Mouse (Mus musculus): ENCODE results near the gene Ubxn2a. TPM values are rescaled to one million over a fixed set of nuclear protein-coding genes. Genes with fewer than 3 reads are reported as not detected.

Gene Ubxn2a
- total RNA-seq, 4 experiments from 2014 or later = 51.3 to 64.0 (median 57.8) TPM

DNA sequence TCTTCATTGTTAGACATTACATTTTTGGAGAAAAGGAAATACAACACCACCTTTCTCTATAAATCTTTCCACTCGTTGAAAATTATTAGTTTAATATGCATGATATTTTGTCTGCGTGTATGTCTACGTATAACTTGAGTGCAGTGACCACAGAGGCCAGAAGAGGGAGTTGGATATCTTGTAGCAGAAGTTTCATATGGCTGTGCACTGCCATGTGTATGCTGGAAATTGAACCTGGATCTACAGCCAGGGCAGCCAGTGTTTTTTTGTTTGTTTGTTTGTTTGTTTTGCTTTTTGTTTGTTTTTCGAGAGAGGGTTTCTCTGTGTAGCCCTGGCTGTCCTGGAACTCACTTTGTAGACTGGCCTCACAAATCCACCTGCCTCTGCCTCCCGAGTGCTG lies 28.5 kb downstream of the Ubxn2a start:
- no peak for DNase-seq (ENCODE audit: low spot score in 2 of 2)

DNA sequence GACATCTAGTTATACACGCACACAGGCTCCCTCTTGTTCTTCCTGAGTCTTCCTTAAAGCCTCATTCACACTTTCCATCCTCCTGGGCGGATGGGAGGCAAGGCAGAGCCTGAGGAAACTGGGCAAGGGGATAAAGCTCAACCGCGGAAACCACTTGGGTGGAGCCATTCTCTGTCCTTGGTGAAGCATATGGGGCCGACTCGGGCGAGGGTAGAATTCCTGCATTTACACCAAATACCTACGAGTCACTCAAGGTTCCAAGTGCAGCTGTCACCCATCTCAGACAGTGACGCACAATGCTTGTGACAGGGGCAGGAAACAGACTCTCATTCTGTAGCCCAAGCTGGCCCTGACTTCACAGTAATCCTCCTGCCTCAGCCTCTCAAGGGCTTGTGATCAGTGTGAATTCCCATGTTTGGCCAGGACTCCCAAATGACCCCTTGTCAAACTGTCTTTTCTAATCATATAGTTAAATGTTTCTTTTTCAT lies 29.2 kb downstream of the Ubxn2a start:
- DNase-seq (ENCODE audit: low spot score in 2 of 2) = no peak

DNA sequence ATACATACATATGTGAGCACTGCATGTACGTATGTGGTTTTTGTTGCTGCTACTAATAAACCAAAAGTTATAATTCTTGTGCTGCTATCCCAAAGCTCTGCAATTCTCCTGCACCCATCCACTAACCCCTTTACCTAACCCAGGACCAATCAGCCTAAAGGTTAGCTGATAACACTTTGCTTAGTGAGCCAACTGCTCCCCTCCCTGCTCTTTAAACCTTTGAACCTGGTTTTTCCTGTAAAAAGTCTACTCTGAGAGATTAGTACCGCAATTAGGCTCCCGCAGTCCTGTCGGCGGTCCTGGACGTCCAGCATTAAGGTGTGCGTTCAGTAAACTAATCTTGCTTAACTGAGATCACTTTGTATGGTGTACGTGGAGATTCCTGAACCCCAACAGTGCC lies 31.9 kb downstream of the Ubxn2a start:
- DNase-seq (ENCODE audit: low spot score in 2 of 2) = no peak

DNA sequence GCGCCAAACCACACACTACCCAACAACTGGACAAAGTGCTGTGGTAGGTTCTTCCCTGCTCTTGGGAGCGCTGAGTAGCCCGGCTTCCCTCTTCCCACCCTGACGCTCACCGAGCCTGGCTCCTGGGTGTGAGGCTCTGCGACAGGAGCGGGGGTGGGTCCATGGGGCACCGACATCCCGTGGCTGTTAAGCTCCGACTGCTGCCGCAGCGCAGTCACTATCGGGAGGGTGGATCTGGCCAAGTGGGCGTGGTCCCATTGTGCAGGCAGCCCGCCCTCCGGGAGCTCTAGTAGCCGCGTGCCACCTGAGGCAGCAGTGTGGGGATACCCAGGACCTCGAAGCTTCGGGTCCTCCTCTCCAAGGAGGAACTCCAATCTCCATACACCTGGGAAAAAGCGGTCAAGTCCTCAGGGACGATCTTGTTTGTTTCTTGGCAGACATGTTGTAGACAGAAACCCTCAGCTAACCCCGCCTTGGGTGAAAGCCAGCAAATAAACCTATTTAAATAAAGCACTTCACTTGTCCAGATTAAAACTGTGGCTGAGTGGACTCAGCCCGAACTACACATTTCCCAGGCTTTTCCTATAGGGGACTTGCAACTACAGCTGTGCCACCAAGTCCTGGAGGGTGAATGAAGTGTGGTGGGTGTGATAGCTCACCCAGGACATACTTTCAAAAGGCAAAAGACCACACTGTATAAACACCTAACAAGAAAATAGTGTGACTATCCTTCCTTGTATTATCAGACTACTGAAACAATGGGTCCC lies 33.2 kb downstream of the Ubxn2a start, which contains the start of gene Mfsd2b:
Gene Mfsd2b, minus strand, starts transcription at position 199 of the 767 bp plus-strand sequence.
- DNase-seq (ENCODE audit: low spot score in 2 of 2) = peak in 1 of 2 experiments; percentile 18

DNA sequence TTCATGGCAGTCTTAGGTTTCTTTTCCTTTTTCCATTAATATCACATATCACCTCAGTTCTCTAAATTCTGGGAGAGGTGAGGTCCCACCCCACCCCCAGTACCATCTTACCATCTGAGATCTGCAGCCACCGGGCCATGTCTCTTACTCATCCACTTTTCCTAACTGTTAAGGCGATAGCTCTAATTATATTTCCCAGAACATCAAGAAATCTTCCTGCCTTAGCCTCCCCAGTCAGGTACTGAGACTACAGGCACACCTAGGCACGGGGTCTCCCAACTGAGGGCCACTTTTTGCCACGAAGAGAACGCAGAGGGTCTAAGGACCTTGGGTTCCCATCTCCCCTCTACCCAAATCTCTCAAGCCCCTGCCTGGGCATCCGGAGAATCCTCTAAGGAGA lies 34.0 kb downstream of the Ubxn2a start:
- DNase-seq (ENCODE audit: low spot score in 2 of 2) = no peak

DNA sequence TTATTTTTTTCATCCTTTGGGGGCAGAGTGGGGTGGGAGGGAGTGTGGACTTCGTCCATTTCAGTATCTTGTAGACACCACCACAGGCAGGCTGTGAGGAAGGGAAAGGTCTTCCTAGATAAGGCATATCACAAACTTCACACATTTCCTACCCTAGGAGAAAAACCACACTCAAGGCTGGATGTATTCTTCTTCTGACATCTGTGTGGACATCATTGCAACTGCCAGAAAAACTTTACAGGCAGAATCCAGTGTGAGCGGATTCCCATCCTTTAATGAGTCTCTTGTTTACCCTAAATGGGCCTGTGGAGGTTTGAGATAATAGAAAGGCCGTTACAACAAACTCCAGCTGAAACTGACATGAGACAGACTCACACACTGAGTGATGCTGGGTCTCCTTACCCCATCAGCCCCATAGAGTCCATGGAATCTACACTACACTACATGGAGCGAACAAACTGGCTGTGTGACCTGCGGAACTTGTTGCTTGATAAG lies 34.5 kb downstream of the Ubxn2a start:
- no peak for DNase-seq (ENCODE audit: low spot score in 2 of 2)

DNA sequence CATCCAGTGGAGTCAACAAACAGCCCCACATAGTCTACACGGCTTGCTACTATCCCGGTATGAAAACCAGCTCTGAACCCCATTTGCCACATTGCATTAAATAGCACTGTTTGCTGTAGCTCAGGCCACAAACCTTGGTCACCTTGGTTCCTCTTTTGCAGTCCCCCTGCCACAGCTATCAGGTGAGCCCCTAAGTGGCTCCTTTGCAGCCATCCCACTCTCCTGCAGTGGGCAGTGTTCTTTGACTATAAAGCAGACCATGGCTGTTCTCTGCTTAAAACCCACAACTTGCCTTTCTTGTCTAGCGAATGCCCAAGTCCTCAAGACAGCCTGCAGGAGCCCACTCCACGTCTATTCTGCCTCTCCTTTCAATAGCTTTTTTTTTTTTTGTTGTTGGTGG lies 35.2 kb downstream of the Ubxn2a start:
- DNase-seq (ENCODE audit: low spot score in 2 of 2) = no peak

DNA sequence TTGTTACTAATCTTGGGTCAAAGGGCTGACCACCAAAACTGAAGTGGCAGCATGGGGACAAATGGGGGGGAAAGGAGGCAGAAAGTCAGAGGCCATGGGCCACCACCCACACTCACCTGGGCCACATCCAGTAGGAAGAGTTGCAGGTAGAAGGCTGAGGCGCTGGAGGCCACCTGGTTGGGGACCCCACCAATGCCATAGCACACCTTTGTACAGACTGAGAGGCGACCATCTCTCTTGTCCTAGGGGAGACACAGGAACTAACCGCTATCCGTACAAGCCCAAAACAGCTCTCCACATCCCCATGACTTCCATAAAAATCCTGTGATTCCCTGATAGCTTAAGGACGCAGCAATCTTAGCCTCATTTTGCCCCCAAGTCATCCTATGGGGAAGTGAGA lies 36.2 kb downstream of the Ubxn2a start:
- no peak for DNase-seq (ENCODE audit: low spot score in 2 of 2)

DNA sequence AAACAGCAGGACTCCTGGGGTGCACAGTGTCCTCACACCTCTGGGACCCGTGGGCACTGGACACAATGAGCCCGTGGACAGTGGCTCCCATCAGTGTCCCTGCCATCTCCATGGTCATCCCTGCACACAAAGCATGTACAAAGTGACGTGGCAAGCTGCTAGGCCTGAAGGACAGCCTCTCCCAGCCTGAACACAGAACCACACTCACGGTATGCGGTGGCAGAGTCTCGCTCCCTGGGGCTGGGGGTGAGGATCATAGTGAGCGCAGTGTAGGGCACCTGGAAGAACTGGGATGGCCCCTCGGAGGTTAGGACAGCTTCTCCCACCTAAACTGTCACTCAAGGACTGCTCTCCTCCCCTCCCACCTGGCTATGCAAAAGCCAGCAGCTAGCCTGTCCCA lies 38.6 kb downstream of the Ubxn2a start:
- DNase-seq (ENCODE audit: low spot score in 2 of 2) = no peak

DNA sequence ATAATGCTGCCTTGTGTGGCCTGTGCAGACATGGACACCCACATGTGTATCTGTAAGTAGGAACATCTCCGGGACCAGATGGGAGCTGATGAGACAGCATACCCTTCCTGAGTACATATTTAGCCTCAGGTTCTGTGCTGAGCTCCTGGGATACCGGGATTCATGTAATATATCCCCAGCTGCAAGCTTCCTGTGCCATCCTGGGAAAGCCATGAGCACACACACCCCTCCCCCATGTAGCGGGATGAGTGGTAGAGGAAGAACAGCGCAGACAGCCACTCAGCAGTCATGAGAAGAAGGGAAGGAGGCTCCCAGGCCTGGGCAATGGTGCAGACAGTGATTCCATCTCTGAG lies 43.2 kb downstream of the Ubxn2a start:
- peak in 1 of 2 experiments; percentile 56 for DNase-seq (ENCODE audit: low spot score in 2 of 2)

DNA sequence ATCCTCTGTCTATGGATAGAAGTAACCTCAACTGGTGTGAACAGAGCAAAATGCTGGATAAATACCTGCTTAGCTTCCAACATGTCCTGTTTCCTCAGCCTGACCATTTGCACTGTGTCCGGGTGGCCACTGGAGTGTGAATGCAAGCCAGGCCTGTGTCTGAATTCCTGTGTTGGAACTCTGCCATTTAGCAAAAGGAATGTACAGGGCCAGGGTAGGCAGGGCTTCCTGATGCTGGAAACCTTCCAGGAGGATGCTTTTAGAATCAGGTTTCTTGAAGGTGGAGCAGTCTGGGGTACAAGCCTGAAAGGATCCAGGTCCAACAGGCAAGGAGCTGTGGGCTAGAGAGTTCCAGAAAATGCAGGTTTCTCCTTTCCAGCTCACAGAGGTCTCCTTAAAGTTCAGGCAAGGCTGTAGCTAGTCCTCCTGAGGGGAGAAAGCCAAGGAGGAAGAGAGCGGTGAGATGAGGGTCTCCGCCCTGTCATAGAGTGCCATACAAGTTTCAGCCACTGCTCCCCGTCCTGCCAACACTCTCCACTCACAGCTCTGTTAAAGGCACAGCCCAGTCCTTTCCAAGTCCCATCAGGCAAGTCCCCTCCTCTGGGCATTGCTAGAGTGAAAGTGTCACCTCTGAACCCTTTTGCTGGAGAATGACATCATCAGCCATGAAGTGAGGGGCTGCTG lies 43.7 kb downstream of the Ubxn2a start:
- no peak for DNase-seq (ENCODE audit: low spot score in 2 of 2)

DNA sequence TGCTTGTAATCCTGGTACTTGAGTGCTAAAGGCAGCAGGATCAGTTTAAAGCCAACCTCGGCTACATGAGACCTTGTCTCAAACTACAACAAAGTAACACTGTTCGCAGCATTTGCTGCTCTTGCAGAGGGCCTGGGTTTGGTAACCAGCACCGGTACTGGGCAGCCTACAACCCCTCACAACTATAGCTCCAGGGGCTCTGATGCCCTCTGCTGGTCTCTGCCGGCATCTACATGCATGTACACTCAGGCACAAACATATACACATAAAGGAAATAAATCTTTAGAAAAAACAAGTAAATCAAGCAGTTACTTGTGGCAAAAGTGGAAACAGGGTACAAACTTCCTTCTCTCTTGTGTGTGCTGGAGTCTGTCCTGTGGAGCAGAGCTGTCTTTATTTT lies 44.8 kb downstream of the Ubxn2a start:
- no peak for DNase-seq (ENCODE audit: low spot score in 2 of 2)

DNA sequence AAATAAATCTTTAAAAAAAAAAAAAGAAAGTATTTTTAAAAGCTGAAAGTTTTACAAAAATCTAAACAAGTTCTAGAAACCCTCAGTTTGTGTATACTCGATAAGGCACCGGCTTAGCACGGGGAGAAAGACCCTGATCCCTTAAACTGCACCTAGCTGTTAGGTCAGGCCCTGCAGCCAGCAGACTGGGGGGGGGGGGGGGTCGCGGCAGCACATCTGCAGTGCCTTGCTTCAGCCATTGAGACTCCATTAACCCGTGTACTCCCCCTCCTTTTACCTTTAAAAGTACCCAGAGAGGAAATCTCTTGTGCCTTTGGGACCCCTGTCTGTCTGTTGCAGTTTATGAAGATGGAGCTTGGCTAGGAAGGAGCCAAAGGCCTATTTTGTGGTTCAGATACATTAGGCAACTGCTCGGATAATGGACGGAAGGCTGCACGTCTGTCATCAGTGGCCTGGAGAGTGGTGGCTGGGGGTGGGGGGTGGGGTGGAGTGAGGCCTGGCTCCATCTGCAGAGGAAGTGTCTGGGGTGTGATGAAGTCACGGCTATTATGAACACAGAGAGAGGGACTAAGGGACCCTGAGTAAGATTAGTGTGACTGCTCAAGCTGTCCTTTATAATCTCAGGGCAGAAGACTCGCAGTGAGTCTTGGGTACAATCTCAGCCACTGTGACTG lies 48.1 kb downstream of the Ubxn2a start:
- no peak for DNase-seq (ENCODE audit: low spot score in 2 of 2)

DNA sequence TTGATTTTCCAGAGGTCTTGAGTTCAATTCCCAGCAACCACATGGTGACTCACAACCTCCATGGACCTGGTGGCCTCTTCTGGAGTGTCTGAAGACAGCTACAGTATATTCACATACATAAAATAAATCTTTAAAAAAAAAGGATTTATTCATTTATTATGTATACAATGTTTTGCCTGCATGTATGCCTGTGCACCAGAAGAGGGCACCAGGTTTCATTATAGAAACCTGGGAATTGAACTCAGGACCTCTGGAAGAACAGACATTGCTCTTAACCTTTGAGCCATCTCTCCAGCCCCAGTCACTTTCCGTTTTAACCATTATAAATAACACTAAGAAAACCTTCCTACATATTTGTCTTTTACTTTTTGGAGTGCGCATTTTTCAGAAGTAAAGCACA lies 50.7 kb downstream of the Ubxn2a start:
- no peak for DNase-seq (ENCODE audit: low spot score in 2 of 2)

DNA sequence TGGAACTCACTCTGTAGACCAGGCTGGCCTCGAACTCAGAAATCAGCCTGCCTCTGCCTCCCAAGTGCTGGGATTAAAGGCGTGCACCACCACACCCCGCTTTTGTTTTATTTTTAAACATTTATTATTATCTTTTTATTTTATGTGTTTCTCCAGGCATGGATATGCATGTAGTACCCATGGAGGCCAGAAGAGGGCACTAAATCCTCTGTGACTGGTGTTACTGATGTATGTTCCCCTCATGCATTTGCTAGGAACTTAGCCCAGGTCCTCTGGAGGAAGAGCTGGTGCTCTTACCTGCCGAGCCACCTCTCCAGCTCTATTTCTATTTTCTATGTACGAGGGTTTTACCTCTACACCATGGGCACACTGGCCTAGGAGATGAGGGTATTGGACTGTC lies 51.3 kb downstream of the Ubxn2a start:
- no peak for DNase-seq (ENCODE audit: low spot score in 2 of 2)

DNA sequence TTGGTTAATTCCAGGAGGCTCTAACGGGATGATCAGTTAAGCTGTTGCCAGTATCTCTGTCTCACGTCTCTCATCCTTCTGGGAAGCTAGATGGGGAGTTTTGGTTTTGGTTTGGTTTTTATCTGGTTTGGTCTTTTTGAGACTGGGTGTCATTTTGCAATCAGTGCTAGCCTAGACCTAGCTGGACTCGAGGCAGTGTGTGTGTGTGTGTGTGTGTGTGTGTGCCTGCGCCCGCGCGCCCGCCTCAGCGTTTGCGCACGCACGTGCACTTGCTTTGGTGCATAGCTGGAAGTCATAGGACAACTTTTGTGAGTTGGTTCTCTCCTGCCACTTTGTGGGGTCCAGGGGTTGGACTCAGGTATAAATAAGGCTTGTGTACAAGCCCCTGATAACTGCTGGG lies 63.8 kb downstream of the Ubxn2a start:
- no peak for DNase-seq (ENCODE audit: low spot score in 2 of 2)

DNA sequence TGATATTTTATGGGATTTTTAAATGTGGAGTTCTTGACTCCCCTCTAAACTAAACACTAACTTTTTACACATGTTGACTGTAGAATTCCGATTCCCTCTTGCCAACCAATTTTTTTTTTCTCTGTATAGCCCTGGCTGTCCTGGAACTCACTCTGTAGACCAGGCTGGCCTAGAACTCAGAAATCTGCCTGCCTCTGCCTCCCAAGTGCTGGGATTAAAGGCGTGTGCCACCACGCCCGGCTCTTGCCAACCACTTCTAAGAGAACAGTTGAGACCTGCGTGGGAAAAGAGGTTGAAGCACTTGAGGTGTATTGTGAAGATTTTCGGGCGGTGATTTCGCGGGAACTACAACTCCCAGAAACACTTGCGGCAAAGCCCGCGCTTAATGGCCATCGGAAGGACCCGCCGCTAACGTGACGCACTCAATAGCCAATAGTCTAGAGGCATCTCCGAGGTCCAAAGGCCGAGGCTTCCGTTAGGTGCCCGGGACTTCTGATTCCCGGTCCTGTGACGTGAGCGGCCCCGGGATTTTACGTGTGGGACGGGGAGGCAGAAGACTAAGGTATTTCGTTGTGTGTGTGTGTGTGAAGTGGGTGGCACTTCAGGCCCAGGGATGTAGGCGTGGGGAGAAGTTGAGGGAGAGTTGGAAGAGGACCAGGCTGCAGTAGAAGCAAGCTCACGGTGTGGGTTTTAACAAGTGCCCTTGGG lies 64.5 kb downstream of the Ubxn2a start, which contains the start of gene Wdcp:
Gene Wdcp, plus strand, starts transcription at position 414 of the 708 bp plus-strand sequence.
- peak; percentile 84 to 94 for DNase-seq (ENCODE audit: low spot score in 2 of 2)

DNA sequence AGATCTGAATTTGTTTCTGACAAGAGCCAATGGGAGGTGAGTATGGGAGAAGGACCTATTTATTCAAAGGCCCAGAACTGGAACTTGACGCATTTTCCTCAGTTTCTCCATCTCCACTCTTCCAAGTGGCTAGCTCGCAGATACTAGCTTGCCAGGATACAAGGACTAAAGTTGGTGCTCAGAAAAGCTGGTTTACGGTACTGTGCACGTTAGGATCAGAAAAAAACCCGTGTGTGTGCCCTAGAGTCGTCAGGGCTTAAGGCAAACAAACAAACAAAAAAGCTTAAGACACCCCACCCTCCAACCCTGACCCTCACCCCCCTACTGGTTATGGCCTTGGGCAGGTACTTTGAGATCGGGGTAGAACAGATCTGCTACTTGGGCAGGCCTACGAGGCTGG lies 65.0 kb downstream of the Ubxn2a start:
- no peak for DNase-seq (ENCODE audit: low spot score in 2 of 2)

DNA sequence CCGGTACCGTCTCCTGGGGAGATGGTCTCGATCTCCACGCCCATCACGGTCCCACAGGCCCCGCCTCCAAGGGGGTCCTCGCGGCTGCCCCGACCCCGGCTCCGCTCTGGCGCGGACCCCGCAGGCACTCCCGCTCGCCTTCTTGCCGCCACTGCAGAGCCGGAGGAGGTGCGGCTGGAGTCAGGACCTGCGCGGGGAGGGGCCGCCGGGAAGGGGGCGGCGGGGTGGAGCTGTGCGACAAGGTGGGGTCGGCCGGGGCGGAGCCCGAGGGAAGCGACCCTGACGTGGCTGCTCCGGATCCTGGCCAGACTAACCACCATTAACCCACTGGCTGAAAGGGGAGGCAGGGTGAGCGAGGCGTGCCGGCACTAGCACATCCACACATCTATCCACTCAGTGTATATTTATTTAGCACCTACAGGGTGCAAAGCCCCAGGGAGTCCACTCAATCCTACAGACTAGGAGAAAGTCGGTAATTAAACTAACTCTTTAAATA lies 66.1 kb downstream of the Ubxn2a start, which contains the start of gene Fkbp1b:
Gene Fkbp1b, minus strand, starts transcription at position 200 of the 496 bp plus-strand sequence.
- DNase-seq (ENCODE audit: low spot score in 2 of 2) = peak in 1 of 2 experiments; percentile 41

DNA sequence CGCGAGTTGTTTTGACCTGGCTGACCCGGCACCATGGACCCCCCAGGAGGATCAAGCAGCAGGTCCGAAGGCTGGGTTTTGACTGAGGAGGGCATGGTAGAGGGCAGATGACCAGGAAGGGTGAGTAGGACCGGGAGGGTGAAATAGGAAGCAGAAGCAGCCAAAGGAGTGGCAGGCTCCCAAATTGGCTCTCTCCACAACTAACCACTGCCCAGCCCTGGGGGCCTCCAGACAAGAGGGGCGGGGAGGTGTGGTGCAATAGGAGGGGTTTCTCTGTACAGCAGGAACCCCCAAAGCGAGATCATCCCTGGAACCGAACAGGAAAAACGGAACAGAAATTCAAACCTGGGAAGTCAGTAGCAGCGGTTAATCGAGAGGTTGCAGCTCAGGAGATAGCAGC lies 66.8 kb downstream of the Ubxn2a start:
- DNase-seq (ENCODE audit: low spot score in 2 of 2) = no peak

DNA sequence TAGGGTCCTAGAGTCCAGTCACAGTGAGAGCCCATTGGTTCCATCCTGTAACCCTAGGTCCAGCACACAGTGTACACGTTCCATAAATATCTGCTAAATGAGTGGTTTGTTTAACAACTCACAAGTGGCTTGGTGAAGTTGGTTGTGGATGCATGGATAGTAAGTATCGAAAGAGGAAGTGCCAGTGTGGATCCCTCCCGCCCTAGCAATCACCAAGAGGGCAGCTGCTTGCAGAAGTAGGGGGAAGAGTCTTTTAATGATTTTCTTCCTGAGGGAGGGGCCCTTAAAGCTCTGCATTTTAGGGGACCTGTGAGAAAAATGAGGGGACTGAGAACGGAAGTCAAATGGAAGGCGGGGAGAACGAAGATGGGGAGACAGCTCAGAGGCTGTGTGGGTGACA lies 67.5 kb downstream of the Ubxn2a start:
- DNase-seq (ENCODE audit: low spot score in 2 of 2) = no peak

Measured in left cerebral cortex, adult 8-10 months (tissue).